Mouse (Mus musculus): ENCODE measurements at regions not wholly inside any gene's neighbourhood (a gene's known extent, or its start where the extent isn't known, plus 50 kb on each side); places are given as distances from the start of the nearest gene placed in this dataset.

- H3K4me3 ChIP-seq (ENCODE audit: low read depth, low read length): no peak overlapping the region
- WGBS (ENCODE audit: insufficient replicate concordance): 62% methylated on average over 5 of the region's 5 CpGs
Measured at GRCm38 (mm10) chr15:11664839-11665379, 242.2 kb downstream of the Npr3 start.

DNA sequence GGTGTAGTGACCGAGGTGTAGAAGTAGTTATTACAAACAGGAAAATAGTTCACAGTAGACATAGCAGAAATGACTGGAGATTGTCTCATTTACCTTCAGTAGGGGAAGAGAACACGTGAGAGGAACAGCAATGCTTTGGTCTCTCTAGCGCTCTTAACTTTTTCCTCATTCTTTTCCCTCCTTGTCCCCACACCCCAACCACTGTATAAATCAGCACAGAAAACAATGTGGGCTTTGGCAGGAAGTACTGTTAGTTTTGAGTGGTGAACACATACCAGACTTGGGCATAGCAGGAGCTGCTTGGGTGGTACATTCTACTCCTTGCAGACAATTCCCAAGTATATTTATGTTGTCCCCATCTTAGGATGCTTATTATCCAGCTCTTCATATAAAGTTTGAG, 251.9 kb downstream of the Npr3 start:
- Histone ChIP-seq H3K9ac (ENCODE audit: low read depth, low read length) (no peak overlapping the region), H3K4me2 (ENCODE audit: low read depth, low read length) (no peak overlapping the region), H3K27me3 (ENCODE audit: control insufficient read depth, insufficient read depth, low read depth, low read length) (no peaks in the 10 kb centered on the region), H3K36me3 (ENCODE audit: control insufficient read depth, insufficient read depth) (no peaks in the 10 kb centered on the region), H3K4me3 (ENCODE audit: low read depth, low read length) (no peak overlapping the region), H3K9me3 (replicated peaks; ENCODE audit: control insufficient read depth, low read length) (no peaks in the 10 kb centered on the region), H3K4me1 (ENCODE audit: control insufficient read depth, low read depth, low read length) (no peaks in the 10 kb centered on the region), H3K27ac (ENCODE audit: low read length) (no peak overlapping the region)
- no peak for ATAC-seq (ENCODE audit: low read depth)
- 45% methylated on average over 3 of the region's 3 CpGs for WGBS (ENCODE audit: insufficient replicate concordance)

More at GRCm38 (mm10) chr15:11664839-11665379, 242.2 kb downstream of the Npr3 start:
- Histone ChIP-seq H3K27ac (ENCODE audit: low read length) (no peak overlapping the region), H3K27me3 (ENCODE audit: control insufficient read depth, insufficient read depth, low read depth, low read length) (no peaks in the 10 kb centered on the region), H3K9ac (ENCODE audit: low read depth, low read length) (no peak overlapping the region), H3K36me3 (ENCODE audit: control insufficient read depth, insufficient read depth) (no peaks in the 10 kb centered on the region), H3K9me3 (replicated peaks; ENCODE audit: control insufficient read depth, low read length) (no peaks in the 10 kb centered on the region), H3K4me1 (ENCODE audit: control insufficient read depth, low read depth, low read length) (no peaks in the 10 kb centered on the region), H3K4me2 (ENCODE audit: low read depth, low read length) (no peak overlapping the region)
- ATAC-seq (ENCODE audit: low read depth): no peak

- Histone ChIP-seq H3K27ac (ENCODE audit: low read length) (no peak overlapping the region), H3K36me3 (ENCODE audit: control insufficient read depth, insufficient read depth) (no peaks in the 10 kb centered on the region), H3K4me3 (ENCODE audit: low read depth, low read length) (no peak overlapping the region), H3K27me3 (ENCODE audit: control insufficient read depth, insufficient read depth, low read depth, low read length) (no peaks in the 10 kb centered on the region), H3K4me2 (ENCODE audit: low read depth, low read length) (no peak overlapping the region), H3K4me1 (ENCODE audit: control insufficient read depth, low read depth, low read length) (no peaks in the 10 kb centered on the region), H3K9me3 (replicated peaks; ENCODE audit: control insufficient read depth, low read length) (no peaks in the 10 kb centered on the region), H3K9ac (ENCODE audit: low read depth, low read length) (no peak overlapping the region)
- ATAC-seq (ENCODE audit: low read depth): no peak
- 63% methylated on average over 6 of the region's 6 CpGs for WGBS (ENCODE audit: insufficient replicate concordance)
Measured at GRCm38 (mm10) chr15:11646241-11646640, 246.8 kb upstream of the Tars start.

GRCm38 (mm10) chr15:11644779-11645178, 245.3 kb upstream of the Tars start:
- Histone ChIP-seq H3K36me3 (ENCODE audit: control insufficient read depth, insufficient read depth) (no peaks in the 10 kb centered on the region), H3K27me3 (ENCODE audit: control insufficient read depth, insufficient read depth, low read depth, low read length) (no peaks in the 10 kb centered on the region), H3K4me2 (ENCODE audit: low read depth, low read length) (no peak overlapping the region), H3K9me3 (replicated peaks; ENCODE audit: control insufficient read depth, low read length) (no peaks in the 10 kb centered on the region), H3K27ac (ENCODE audit: low read length) (no peak overlapping the region), H3K4me1 (ENCODE audit: control insufficient read depth, low read depth, low read length) (no peaks in the 10 kb centered on the region), H3K4me3 (ENCODE audit: low read depth, low read length) (no peak overlapping the region), H3K9ac (ENCODE audit: low read depth, low read length) (no peak overlapping the region)
- WGBS (ENCODE audit: insufficient replicate concordance): 49% methylated on average over 7 of the region's 7 CpGs
- no peak for ATAC-seq (ENCODE audit: low read depth)

DNA sequence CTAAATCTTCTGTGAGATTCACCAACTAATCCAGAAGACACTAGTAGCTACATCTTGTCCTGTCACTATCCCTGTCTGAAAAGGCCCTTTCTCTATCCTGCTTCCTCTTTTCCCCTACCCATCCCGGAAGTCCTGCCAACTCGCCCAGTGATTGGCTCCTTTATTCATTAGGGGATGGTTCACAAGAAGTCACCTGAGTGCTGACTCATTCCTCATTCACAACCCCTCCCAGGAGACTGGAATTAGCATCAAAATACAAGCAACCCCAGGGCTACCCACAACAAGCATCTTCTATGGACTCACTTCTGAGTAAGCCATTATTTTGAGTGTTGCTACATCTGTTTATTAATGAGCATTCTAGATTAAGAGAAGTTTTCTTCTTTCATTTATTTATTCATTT, 231.2 kb upstream of the Tars start:
- WGBS (ENCODE audit: insufficient replicate concordance): 80% methylated on average over 2 of the region's 2 CpGs
- H3K36me3 ChIP-seq (ENCODE audit: control insufficient read depth, insufficient read depth): no peaks in the 10 kb centered on the region
- no peak overlapping the region for H3K27ac ChIP-seq (ENCODE audit: low read length)
- H3K4me3 ChIP-seq (ENCODE audit: low read depth, low read length): no peak overlapping the region
- no peak for ATAC-seq (ENCODE audit: low read depth)
- H3K9ac ChIP-seq (ENCODE audit: low read depth, low read length): no peak overlapping the region
- H3K27me3 ChIP-seq (ENCODE audit: control insufficient read depth, insufficient read depth, low read depth, low read length): no peaks in the 10 kb centered on the region
- H3K9me3 ChIP-seq (replicated peaks; ENCODE audit: control insufficient read depth, low read length): no peaks in the 10 kb centered on the region
- no peaks in the 10 kb centered on the region for H3K4me1 ChIP-seq (ENCODE audit: control insufficient read depth, low read depth, low read length)
- H3K4me2 ChIP-seq (ENCODE audit: low read depth, low read length): no peak overlapping the region

GRCm38 (mm10) chr15:11626433-11626832, 227.0 kb upstream of the Tars start:
- H3K4me2 ChIP-seq (ENCODE audit: low read depth, low read length): no peak overlapping the region
- H3K9me3 ChIP-seq (replicated peaks; ENCODE audit: control insufficient read depth, low read length): no peaks in the 10 kb centered on the region
- no peaks in the 10 kb centered on the region for H3K27me3 ChIP-seq (ENCODE audit: control insufficient read depth, insufficient read depth, low read depth, low read length)
- no peak overlapping the region for H3K9ac ChIP-seq (ENCODE audit: low read depth, low read length)
- no peaks in the 10 kb centered on the region for H3K36me3 ChIP-seq (ENCODE audit: control insufficient read depth, insufficient read depth)
- H3K27ac ChIP-seq (ENCODE audit: low read length): no peak overlapping the region
- no peak overlapping the region for H3K4me3 ChIP-seq (ENCODE audit: low read depth, low read length)
- 66% methylated on average over 9 of the region's 9 CpGs for WGBS (ENCODE audit: insufficient replicate concordance)
- ATAC-seq (ENCODE audit: low read depth): no peak
- no peaks in the 10 kb centered on the region for H3K4me1 ChIP-seq (ENCODE audit: control insufficient read depth, low read depth, low read length)

GRCm38 (mm10) chr15:11612416-11612815, 213.0 kb upstream of the Tars start:
- Histone ChIP-seq H3K36me3 (ENCODE audit: control insufficient read depth, insufficient read depth) (no peaks in the 10 kb centered on the region), H3K4me3 (ENCODE audit: low read depth, low read length) (no peak overlapping the region), H3K27me3 (ENCODE audit: control insufficient read depth, insufficient read depth, low read depth, low read length) (no peaks in the 10 kb centered on the region), H3K9me3 (replicated peaks; ENCODE audit: control insufficient read depth, low read length) (no peaks in the 10 kb centered on the region), H3K4me1 (ENCODE audit: control insufficient read depth, low read depth, low read length) (no peaks in the 10 kb centered on the region), H3K4me2 (ENCODE audit: low read depth, low read length) (no peak overlapping the region), H3K27ac (ENCODE audit: low read length) (no peak overlapping the region), H3K9ac (ENCODE audit: low read depth, low read length) (no peak overlapping the region)
- whole genome bisulfite sequencing (ENCODE audit: insufficient replicate concordance): 33% methylated on average over 3 of the region's 3 CpGs
- ATAC-seq (ENCODE audit: low read depth): no peak

GRCm38 (mm10) chr15:11610043-11610670, 210.7 kb upstream of the Tars start:
- H3K27me3 ChIP-seq (ENCODE audit: control insufficient read depth, insufficient read depth, low read depth, low read length): no peaks in the 10 kb centered on the region
- no peaks in the 10 kb centered on the region for H3K4me1 ChIP-seq (ENCODE audit: control insufficient read depth, low read depth, low read length)
- no peak overlapping the region for H3K9ac ChIP-seq (ENCODE audit: low read depth, low read length)
- H3K4me3 ChIP-seq (ENCODE audit: low read depth, low read length): no peak overlapping the region
- H3K36me3 ChIP-seq (ENCODE audit: control insufficient read depth, insufficient read depth): no peaks in the 10 kb centered on the region
- H3K27ac ChIP-seq (ENCODE audit: low read length): no peak overlapping the region
- H3K4me2 ChIP-seq (ENCODE audit: low read depth, low read length): no peak overlapping the region
- H3K9me3 ChIP-seq (replicated peaks; ENCODE audit: control insufficient read depth, low read length): no peaks in the 10 kb centered on the region
- ATAC-seq (ENCODE audit: low read depth): no peak
- 58% methylated on average over 3 of the region's 3 CpGs for WGBS (ENCODE audit: insufficient replicate concordance)

DNA sequence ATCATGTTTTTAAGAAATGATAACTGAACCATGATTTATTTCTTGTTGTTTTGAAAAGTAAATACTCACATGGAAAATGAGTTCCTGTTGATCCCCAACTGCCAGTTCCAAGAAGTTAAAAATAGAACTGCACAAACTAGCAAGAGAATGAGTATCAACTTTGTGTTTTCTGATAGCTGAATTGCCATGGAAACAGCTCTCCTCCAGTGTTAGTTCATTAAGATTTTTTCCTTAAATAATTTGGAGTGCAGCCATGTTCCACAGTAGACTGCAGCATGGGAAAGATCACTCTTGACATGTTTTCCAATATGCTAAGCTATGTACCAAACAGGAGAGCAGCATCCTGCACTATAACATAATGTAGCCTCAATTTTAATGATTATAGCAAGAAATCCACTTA, 208.0 kb upstream of the Tars start:
- Histone ChIP-seq H3K9me3 (replicated peaks; ENCODE audit: control insufficient read depth, low read length) (no peaks in the 10 kb centered on the region), H3K4me2 (ENCODE audit: low read depth, low read length) (no peak overlapping the region), H3K4me1 (ENCODE audit: control insufficient read depth, low read depth, low read length) (no peaks in the 10 kb centered on the region), H3K36me3 (ENCODE audit: control insufficient read depth, insufficient read depth) (no peaks in the 10 kb centered on the region), H3K9ac (ENCODE audit: low read depth, low read length) (no peak overlapping the region), H3K27me3 (ENCODE audit: control insufficient read depth, insufficient read depth, low read depth, low read length) (no peaks in the 10 kb centered on the region), H3K4me3 (ENCODE audit: low read depth, low read length) (no peak overlapping the region), H3K27ac (ENCODE audit: low read length) (no peak overlapping the region)
- no peak for ATAC-seq (ENCODE audit: low read depth)
